Mouse (Mus musculus) natural killer cell, adult 2 months (primary cell): ENCODE measurements around the gene Spef1.

Experiments used
- DNase-seq, 2 experiments: peaks; one replicate each; pipeline ENCODE4 v3.0.0; 2022; ENCODE audit warnings: low spot score in 2 of 2

Gene Spef1

GRCm38 (mm10) chr2:131205521-131206182 is 18.6 kb upstream of the Spef1 start:
- no peak for DNase-seq

GRCm38 (mm10) chr2:131204410-131204981 is 17.4 kb upstream of the Spef1 start:
- peak in 1 of 2 experiments; percentile 8 for DNase-seq

GRCm38 (mm10) chr2:131203816-131204409 is 16.8 kb upstream of the Spef1 start:
- DNase-seq: no peak

GRCm38 (mm10) chr2:131201262-131201661 is 14.2 kb upstream of the Spef1 start:
- no peak for DNase-seq

DNA sequence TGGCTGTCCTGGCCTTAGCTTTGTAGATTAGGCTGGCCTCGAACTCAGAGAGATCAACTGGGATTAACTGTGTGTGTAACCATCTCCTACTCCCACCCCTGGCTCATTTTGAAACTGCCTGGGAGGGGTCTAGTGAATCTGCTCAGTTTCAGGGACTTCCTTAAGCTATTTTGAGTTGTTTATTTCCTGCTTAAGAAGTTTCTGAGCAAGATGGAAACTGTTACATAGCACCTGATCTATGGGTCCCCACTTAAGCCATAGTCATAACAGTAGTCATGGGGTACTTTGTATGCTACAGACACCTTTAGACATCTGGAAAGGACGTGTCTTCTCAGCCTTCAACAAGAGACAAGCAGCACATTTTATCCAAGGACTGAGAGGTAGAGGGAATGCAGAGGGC is 13.6 kb upstream of the Spef1 start:
- DNase-seq: no peak

- no peak for DNase-seq
Observed at GRCm38 (mm10) chr2:131196606-131197316, 9.7 kb upstream of the Spef1 start.

- no peak for DNase-seq
Observed at GRCm38 (mm10) chr2:131191005-131191390, 3.9 kb upstream of the Spef1 start.

DNA sequence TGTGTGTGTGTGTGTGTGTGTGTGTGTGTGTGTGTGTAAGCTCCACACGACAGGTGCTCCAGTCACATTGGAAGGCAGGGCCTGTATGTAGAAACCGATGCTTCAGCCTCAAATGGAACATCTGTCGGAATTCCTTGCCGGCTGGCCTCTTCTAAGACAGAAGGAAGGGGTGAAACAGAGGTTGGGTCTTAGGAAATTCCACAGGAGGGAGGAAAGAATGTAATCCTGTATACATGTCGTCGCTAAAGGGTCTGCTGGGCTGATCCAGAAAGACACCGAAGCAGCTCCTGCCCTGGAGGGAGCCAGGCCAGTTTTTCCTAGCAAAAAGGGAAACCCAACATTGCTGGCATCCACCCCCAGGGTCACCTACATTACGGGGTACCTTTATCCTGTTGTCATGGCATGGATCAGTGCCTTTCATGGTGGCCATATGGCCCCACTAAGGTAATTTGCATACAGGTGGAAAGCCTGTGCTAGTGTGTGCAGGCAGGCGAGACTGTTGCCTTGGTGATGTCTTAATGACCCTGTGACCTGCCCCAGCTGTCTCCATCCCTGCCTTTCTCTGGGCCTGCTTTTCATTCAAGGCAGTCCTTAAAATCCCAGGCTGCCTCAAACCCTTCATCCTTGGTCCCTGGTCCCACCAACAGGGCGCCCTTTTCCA is 3.4 kb upstream of the Spef1 start:
- peak in 1 of 2 experiments; percentile 53 for DNase-seq

GRCm38 (mm10) chr2:131189521-131190309 is 2.6 kb upstream of the Spef1 start:
- peak; percentile 47 to 64 for DNase-seq

DNA sequence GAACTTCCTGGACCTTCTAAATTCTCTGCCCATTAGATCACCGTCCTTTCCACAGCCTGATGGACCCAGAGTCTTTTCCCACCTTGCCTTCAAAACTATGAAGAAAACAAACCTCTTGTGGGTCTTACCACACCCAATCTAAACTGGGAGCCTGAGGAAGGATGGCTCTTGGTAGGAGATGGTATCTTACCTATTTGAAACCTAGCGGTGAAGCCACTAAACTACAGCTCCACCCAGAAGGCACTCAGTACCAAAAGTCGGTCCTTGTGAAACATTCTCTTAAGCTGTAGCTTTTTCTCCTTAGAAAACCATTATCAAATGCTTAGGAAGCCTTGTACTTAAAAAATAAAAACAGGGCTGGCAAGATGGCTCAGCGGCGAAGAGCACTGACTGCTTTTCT is 1.2 kb upstream of the Spef1 start:
- DNase-seq: no peak

- DNase-seq: no peak
Observed at GRCm38 (mm10) chr2:131187602-131187922, 480 bp upstream of the Spef1 start.

DNA sequence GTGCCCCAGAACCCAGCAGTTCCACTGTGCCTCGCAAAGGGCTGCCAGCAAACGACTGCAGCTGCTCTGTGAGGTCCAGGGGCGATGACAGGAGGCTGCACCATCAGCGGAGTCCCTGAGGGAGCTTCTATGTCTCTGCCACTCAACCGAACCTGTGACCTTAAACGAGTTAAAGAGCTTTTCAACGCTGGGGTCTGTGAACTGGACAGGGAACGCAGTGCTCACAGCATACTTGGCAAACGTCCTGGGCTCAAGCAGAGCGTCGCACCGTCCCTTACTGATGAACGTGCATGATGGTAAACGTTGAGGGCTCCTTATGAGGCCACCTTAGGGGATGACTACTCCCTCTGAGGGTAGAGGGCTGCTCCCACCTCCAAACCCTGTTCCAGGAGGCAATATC is 739 bp downstream of the Spef1 start:
- no peak for DNase-seq

- peak; percentile 68 to 75 for DNase-seq
Observed at GRCm38 (mm10) chr2:131179990-131180587, 7.0 kb downstream of the Spef1 start, which contains the start of gene Cenpb. TSS of gene Cenpb (minus strand) at chr2:131180067.

DNA sequence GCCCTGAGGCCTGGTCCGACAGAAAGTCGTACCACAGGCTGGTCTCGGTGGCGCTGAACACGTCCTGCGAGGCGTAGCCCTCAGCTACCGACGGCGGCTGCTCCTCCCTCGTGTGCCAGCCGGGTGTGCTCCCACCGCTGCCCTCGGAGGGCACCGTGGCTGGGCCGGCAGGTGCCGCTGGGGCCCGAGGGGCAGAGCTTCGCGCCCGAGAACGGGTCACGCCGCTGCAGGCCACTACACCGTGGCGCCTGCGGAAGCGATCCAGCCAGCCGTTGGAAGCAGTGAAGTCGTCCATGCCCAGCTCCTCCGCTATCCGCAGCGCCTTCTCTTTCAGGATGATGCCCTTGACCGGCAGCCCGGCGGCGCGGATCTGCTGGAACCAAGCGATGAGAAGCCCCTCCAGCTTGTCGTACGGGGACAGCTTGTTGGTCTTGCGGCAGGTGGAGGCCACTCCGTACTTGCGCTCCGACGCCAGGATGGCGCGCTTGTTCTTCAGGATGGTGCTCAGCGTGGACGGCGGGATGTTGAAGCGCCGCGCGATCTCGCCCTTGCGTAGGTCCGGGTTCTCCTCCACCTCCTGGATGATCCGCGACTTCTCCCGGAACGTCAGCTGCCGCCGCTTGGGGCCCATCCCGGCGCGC is 7.7 kb downstream of the Spef1 start:
- peak; percentile 19 to 38 for DNase-seq

- no peak for DNase-seq
Observed at GRCm38 (mm10) chr2:131178828-131179245, 8.2 kb downstream of the Spef1 start.

DNA sequence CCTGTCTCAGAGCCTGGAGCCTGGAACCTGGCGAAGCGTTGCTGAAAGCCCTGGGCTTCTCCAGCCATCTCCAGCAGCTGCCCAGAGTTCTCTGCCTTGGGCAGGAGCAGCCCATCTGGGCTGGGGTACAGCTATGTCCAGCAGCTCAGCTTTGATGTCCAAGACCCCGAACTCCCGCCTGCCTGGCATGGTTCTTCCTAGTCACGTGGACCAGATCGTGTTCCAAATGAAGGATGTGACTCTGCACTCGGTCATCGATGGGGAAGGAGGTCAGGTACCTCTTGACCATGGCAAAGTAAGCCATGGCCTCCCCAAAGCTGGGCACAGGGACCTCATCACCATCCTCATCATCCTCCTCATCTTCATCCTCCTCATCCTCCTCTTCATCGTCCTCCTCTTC is 9.2 kb downstream of the Spef1 start:
- DNase-seq: no peak

DNA sequence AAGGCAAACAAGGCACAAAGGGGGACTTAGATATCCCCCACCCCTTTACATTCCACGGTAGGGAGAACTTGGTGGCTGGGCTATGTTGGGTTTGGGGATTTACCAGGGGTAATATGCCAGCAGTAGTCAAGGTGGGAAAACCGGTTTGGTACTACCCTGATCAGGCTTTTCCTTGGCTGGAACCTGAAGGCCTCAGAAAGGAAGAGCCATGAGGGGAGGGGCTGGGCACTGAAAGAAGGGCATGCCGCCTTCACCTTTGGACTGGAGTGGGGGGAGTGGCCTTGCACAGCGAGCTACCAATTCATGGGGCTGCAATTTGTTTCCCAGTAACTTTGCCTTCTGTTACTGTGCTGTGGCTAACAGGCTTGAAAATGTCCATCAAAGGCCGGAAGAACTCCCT is 10.6 kb downstream of the Spef1 start:
- no peak for DNase-seq

DNA sequence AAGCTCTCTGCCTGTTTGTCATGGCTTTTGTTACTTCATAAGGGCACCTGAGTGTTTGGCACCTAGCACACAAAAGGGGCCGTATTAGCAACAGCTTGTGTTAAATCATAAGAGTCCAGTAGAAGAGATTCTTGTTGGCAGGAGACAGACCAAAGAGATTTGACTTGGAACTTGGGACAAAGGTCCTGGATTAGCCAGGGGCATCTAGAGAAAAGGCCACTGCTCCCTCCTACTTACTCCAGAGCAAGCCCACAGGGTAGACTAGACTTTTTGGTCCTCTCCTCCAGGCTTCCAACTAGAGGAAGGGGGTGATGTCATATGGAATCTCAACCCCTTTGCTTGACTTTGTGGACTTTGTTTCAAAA is 11.2 kb downstream of the Spef1 start:
- DNase-seq: no peak

DNA sequence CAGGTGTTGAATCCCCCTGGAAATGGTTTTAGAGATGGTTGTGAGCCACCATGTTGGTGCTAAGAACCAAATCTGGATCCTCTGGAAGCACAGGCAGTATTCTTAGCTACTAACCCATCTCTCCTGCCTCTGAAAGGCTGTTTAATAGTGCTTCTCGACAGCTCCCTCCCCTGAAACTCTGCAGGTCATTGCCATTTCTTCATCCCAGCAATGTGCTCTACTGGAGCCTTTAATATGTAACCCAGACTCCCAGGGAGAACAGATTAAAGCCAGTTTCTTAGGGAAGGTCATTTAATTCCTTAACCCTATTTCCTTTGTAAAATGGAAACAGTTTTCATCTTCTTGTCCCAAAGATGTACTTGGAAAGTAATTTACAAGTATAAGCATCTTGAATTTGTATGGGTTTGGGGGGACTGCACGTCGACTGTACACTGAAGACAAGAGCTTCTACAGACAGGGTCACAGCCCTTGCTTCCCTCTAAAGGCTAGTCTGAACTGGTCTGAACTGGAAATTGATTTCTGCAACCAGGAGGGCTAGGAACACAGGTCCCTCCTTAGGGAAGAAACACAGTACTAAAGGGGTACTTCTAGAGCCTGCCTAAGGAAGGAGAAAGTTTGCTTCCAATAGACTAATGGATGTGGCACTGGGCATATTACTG is 11.7 kb downstream of the Spef1 start:
- DNase-seq: no peak

DNA sequence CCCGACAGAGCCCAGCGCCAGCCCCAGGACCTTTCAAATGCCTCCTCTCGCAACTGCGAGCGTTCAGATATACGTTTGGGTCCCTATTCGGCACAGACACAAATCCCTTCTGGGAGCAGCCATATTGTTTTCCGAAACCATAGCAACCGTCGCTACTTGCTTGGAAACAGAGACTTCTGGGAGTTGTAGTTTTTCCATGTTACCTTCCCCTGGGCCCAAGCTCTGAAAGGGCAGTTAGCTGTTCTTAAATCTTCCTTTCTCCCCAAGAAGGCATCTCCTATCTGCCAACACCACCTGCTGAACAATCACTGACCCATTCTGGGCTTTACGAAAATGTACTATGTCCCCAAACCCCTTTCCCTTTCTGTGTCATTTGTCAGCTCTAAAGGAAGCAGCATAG is 12.4 kb downstream of the Spef1 start:
- DNase-seq: peak; percentile 49 to 54
